Mouse (Mus musculus) liver, embryonic 12.5 days (tissue): Measurements from ENCODE around the gene Pitpnm2. TPM values are rescaled to one million over a fixed set of nuclear protein-coding genes. Genes with fewer than 3 reads are reported as not detected.

ENCODE experiments used
- ATAC-seq: fragments of 200-750 bp; cut with Nextera tagmentation; 2 replicates; pipeline ENCODE4 v1.8.0; 2017; ENCODE audit warnings: moderate number of reproducible peaks, mild to moderate bottlenecking, moderate library complexity
- H3K27ac ChIP-seq: fragments of 300-500 bp; sonication (generic); 2 replicates; pipeline ENCODE4 v1.5.1; 2016; ENCODE audit warnings: mild to moderate bottlenecking
- H3K27me3 ChIP-seq: fragments of 300-500 bp; sonication (generic); replicated peaks from 2 replicates; pipeline ENCODE4 v1.6.1; 2016; ENCODE audit warnings: mild to moderate bottlenecking, moderate library complexity
- H3K36me3 ChIP-seq: fragments of 300-500 bp; sonication (generic); 2 replicates; pipeline ENCODE4 v1.6.1; 2016; ENCODE audit warnings: mild to moderate bottlenecking, moderate library complexity
- H3K4me1 ChIP-seq: fragments of 300-500 bp; sonication (generic); 2 replicates; pipeline ENCODE4 v1.6.1; 2016
- H3K4me2 ChIP-seq: fragments of 300-500 bp; sonication (generic); 2 replicates; pipeline ENCODE4 v1.6.1; 2016; ENCODE audit warnings: mild to moderate bottlenecking, moderate library complexity
- H3K4me3 ChIP-seq: fragments of 300-500 bp; sonication (generic); 2 replicates; pipeline ENCODE4 v1.5.1; 2016; ENCODE audit warnings: mild to moderate bottlenecking, moderate library complexity
- H3K9ac ChIP-seq: fragments of 300-500 bp; sonication (generic); 2 replicates; pipeline ENCODE4 v1.6.1; 2016; ENCODE audit warnings: mild to moderate bottlenecking, moderate library complexity
- H3K9me3 ChIP-seq: fragments of 300-500 bp; sonication (generic); replicated peaks from 2 replicates; pipeline ENCODE4 v1.6.1; 2016; ENCODE audit warnings: mild to moderate bottlenecking, moderate library complexity
- WGBS: fragments of 180-500 bp; shearing (Covaris S2); methylation state at CpG from one replicate; pipeline ENCODE4 v1.1.7; 2016; ENCODE audit not compliant: insufficient replicate concordance; 5-methylcytosine and 5-hydroxymethylcytosine counted together
- polyA plus RNA-seq: library from polyadenylated mRNA; unstranded; fragments of >200 nt; fragmentation: Nextera tagmentation; extraction: Ambion mirVana; gene quantifications from 2 replicates; pipeline ENCODE4 v1.2.1, GENCODE M21; 2016

The Pitpnm2 gene
- polyA plus RNA-seq, 1 experiment from 2014 or later: 2.5 TPM

DNA sequence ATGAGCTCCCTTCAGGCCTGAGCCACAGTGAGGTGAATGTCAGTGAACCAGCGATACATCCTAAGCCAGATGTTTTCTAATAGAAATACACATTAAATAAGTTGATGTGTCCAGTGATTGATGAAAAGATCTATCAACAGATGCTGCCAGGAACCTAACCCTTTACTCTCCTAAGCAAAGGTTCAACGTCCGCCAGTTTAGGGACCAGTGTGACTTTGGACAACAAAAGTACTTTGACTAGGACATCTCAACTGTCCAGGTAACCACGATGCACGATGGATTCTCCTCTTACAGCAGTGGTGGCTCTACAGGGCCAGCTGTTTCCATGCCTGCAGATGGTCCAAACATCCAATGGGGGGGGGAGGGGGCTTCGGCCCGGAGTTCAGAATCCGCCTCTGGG is 5.1 kb downstream of the Pitpnm2 start:
- 84% methylated on average over 8 of the region's 8 CpGs for WGBS
- Histone ChIP-seq H3K27ac (no peak overlapping the region), H3K4me1 (peaks cover 57% of the 10 kb centered on the region), H3K9me3 (no peaks in the 10 kb centered on the region), H3K4me2 (no peak overlapping the region), H3K9ac (no peak overlapping the region), H3K36me3 (peaks cover 36% of the 10 kb centered on the region), H3K27me3 (no peaks in the 10 kb centered on the region), H3K4me3 (no peak overlapping the region)
- ATAC-seq: no peak

DNA sequence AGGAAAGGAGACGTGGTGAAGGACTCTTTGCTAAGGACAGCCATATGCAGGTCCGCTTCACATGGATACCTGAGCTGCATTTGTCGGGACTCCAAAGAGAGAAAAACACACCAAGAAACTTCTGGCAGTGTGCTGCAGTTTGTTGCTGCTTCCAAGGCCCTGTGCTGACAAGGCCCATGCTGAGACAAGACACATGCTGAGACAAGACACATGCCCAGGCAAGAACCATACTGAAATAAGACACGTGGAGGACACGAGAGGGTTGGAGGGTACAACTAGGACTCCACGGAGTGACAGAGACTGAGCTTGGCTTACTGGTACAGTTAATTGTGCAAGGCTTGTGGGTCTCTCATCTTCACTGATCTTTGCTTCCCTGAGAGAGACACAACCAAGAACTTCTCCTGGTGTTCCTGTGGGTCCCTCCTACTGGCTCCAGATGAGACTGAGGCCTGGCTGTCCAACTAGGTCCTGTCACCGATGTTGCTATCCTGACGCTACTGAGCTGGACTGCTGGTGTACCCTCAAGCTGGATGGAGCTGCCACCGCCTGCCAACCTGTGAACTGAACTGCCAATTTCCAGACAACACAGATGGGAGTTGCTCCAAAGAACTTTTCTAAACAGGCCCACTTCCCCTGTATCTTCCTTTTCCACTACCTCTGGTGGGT is 6.2 kb downstream of the Pitpnm2 start:
- H3K9ac ChIP-seq: no peak overlapping the region
- 80% methylated on average over 9 of the region's 9 CpGs for WGBS
- ATAC-seq: no peak

GRCm38 (mm10) chr5:124241686-124242444 is 7.7 kb downstream of the Pitpnm2 start:
- Histone ChIP-seq H3K4me3 (no peak overlapping the region), H3K9me3 (no peaks in the 10 kb centered on the region), H3K36me3 (peaks cover 44% of the 10 kb centered on the region), H3K4me2 (no peak overlapping the region), H3K9ac (no peak overlapping the region), H3K4me1 (peaks cover 50% of the 10 kb centered on the region), H3K27me3 (no peaks in the 10 kb centered on the region), H3K27ac (no peak overlapping the region)
- 41% methylated on average over 10 of the region's 10 CpGs for WGBS
- no peak for ATAC-seq

More for the DNA sequence above, 6.2 kb downstream of the Pitpnm2 start:
- H3K36me3 ChIP-seq: peaks cover 40% of the 10 kb centered on the region
- H3K4me2 ChIP-seq: no peak overlapping the region
- no peaks in the 10 kb centered on the region for H3K9me3 ChIP-seq
- no peak overlapping the region for H3K27ac ChIP-seq
- peaks cover 55% of the 10 kb centered on the region for H3K4me1 ChIP-seq
- H3K27me3 ChIP-seq: no peaks in the 10 kb centered on the region
- no peak overlapping the region for H3K4me3 ChIP-seq

GRCm38 (mm10) chr5:124240841-124241685 is 8.5 kb downstream of the Pitpnm2 start:
- H3K9me3 ChIP-seq: no peaks in the 10 kb centered on the region
- no peak overlapping the region for H3K9ac ChIP-seq
- WGBS: 64% methylated on average over 22 of the region's 22 CpGs
- peaks cover 57% of the 10 kb centered on the region for H3K4me1 ChIP-seq
- no peak for ATAC-seq
- H3K4me3 ChIP-seq: no peak overlapping the region
- no peak overlapping the region for H3K4me2 ChIP-seq
- H3K27me3 ChIP-seq: no peaks in the 10 kb centered on the region
- no peak overlapping the region for H3K27ac ChIP-seq
- H3K36me3 ChIP-seq: peaks cover 40% of the 10 kb centered on the region

GRCm38 (mm10) chr5:124236180-124236579 is 13.4 kb downstream of the Pitpnm2 start:
- Histone ChIP-seq H3K9ac (no peak overlapping the region), H3K36me3 (peaks cover 8% of the 10 kb centered on the region; the same call in 1 of the 2 replicates), H3K4me2 (no peak overlapping the region), H3K4me1 (peaks cover 72% of the 10 kb centered on the region), H3K27me3 (no peaks in the 10 kb centered on the region), H3K27ac (no peak overlapping the region; the same call in 1 of the 2 replicates), H3K4me3 (no peak overlapping the region), H3K9me3 (no peaks in the 10 kb centered on the region)
- 58% methylated on average over 4 of the region's 4 CpGs for WGBS
- ATAC-seq: peak; percentile 17; the same call in 1 of the 2 replicates

GRCm38 (mm10) chr5:124234778-124235177 is 14.8 kb downstream of the Pitpnm2 start:
- H3K4me3 ChIP-seq: no peak overlapping the region
- H3K9me3 ChIP-seq: no peaks in the 10 kb centered on the region
- H3K9ac ChIP-seq: no peak overlapping the region
- peaks cover 8% of the 10 kb centered on the region; the same call in 1 of the 2 replicates for H3K36me3 ChIP-seq
- ATAC-seq: no peak
- H3K4me1 ChIP-seq: peaks cover 72% of the 10 kb centered on the region
- H3K4me2 ChIP-seq: no peak overlapping the region
- WGBS: 86% methylated on average over 6 of the region's 6 CpGs
- H3K27ac ChIP-seq: no peak overlapping the region
- no peaks in the 10 kb centered on the region for H3K27me3 ChIP-seq

DNA sequence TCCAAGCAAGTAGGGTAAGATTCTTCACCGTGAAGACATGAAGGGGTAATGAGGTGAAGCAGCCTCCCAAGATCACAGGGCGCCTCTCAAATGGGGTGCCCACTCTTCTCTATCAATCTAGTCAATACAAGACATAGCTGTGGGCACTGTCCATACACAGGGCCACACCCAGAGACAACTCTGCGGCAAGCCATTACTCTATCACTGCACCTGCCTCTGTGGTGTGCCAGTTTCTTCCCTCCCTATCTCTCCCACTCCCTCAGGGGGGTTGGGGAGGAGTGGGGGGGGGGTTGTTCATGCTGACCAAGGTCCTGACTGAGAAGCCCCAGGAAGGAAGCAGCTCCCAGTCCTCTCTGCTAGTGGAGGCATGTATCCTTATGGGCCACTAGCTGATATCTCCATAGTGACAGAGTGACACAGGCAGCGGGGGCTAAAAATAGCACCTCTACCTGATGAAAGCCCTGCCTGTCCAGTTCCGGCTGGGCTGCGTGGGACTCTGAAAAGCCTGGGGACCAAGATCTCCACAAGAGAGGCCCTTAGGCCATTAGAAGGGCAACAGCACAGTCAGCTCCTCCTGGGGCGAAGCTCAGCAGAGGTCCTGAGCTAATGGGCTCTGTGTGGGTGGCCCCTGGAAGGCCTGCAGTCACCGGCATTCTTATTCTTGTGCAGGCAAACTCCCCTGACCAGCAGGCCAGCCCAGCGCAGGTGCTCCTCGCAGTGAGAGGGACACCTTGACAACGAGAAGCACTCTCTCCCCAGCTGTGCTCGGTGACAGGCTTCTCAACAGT is 15.5 kb downstream of the Pitpnm2 start:
- Histone ChIP-seq H3K4me1 (peaks cover 71% of the 10 kb centered on the region), H3K9me3 (no peaks in the 10 kb centered on the region), H3K36me3 (peaks cover 7% of the 10 kb centered on the region; the same call in 1 of the 2 replicates), H3K9ac (no peak overlapping the region), H3K4me3 (no peak overlapping the region), H3K4me2 (no peak overlapping the region), H3K27me3 (no peaks in the 10 kb centered on the region), H3K27ac (0 out of 2 replicates have a peak overlapping the region, but pooled peaks have one; percentile 11)
- no peak for ATAC-seq
- WGBS: 57% methylated on average over 12 of the region's 12 CpGs

GRCm38 (mm10) chr5:124233144-124233465 is 16.5 kb downstream of the Pitpnm2 start:
- peaks cover 4% of the 10 kb centered on the region; the same call in 1 of the 2 replicates for H3K36me3 ChIP-seq
- ATAC-seq: no peak
- H3K9me3 ChIP-seq: no peaks in the 10 kb centered on the region
- peaks cover 62% of the 10 kb centered on the region for H3K4me1 ChIP-seq
- no peak overlapping the region for H3K4me2 ChIP-seq
- H3K9ac ChIP-seq: no peak overlapping the region
- H3K4me3 ChIP-seq: no peak overlapping the region
- WGBS: 83% methylated on average over 8 of the region's 8 CpGs
- no peaks in the 10 kb centered on the region for H3K27me3 ChIP-seq
- peak overlapping the region; percentile 48; the same call in 1 of the 2 replicates for H3K27ac ChIP-seq

- no peaks in the 10 kb centered on the region for H3K9me3 ChIP-seq
- WGBS: 76% methylated on average over 18 of the region's 18 CpGs
- peaks cover under 1% of the 10 kb centered on the region; the same call in 1 of the 2 replicates for H3K36me3 ChIP-seq
- H3K9ac ChIP-seq: peak overlapping the region; percentile 2
- ATAC-seq: peak; percentile 63
- no peaks in the 10 kb centered on the region for H3K27me3 ChIP-seq
- peaks cover 62% of the 10 kb centered on the region for H3K4me1 ChIP-seq
- no peak overlapping the region for H3K4me3 ChIP-seq
- peak overlapping the region; percentile 75 for H3K27ac ChIP-seq
- H3K4me2 ChIP-seq: peak overlapping the region; percentile 16; the same call in 1 of the 2 replicates
Measured at GRCm38 (mm10) chr5:124232360-124233143, 17.0 kb downstream of the Pitpnm2 start.

GRCm38 (mm10) chr5:124230461-124230860 is 19.1 kb downstream of the Pitpnm2 start:
- no peaks in the 10 kb centered on the region for H3K9me3 ChIP-seq
- no peak overlapping the region for H3K9ac ChIP-seq
- H3K27me3 ChIP-seq: no peaks in the 10 kb centered on the region
- no peak overlapping the region for H3K27ac ChIP-seq
- H3K4me3 ChIP-seq: no peak overlapping the region
- ATAC-seq: no peak
- 70% methylated on average over 9 of the region's 9 CpGs for WGBS
- peaks cover 66% of the 10 kb centered on the region for H3K4me1 ChIP-seq
- no peak overlapping the region for H3K4me2 ChIP-seq
- no peaks in the 10 kb centered on the region for H3K36me3 ChIP-seq
